Mouse (Mus musculus): ENCODE measurements around the gene Bpifb4.

DNA sequence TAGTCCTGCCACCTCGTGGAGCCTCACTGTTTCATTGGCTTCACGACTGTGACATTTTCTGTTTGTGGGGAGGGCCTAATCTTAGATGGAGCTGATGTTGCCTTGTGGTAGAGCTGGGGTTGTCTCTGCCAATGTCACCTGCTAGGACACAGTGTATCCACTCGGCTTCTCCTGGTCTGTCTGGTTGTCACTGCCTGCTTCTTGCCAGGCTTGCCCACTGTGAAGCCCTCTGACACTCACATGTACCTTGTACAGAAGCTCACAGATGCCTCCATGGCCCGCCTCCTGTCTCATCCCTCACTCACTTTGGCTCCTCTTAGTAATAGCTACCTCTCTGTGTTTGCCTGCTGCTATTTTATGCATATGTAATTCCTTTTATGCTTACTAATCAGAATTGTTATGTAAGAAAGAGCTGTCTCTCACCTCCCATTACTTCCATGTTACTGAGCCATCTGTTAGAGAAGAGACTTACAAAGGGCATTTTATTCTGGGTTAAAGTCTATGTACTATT is 24.9 kb downstream of the Bpifb4 start:
- TF ChIP-seq USF2 (conservative IDR thresholded peaks at IDR 0.05; ENCODE audit: low read depth, low read length) (no peak), POLR2A (IDR thresholded peaks at IDR 0.05; ENCODE audit: low read depth, low read length) (no peak), ZKSCAN1 (IDR thresholded peaks at IDR 0.05; ENCODE audit: borderline replicate concordance, low read depth, low read length) (no peak), BHLHE40 (IDR thresholded peaks at IDR 0.05; ENCODE audit: low read depth, low read length) (no peak), MAZ (IDR thresholded peaks at IDR 0.05; ENCODE audit: low read depth, low read length) (no peak), ZC3H11A (IDR thresholded peaks at IDR 0.05; ENCODE audit: low read depth, low read length) (no peak), GABPA (IDR thresholded peaks at IDR 0.05; ENCODE audit: insufficient replicate concordance, low read depth, low read length) (no peak), EP300 (IDR thresholded peaks at IDR 0.05; ENCODE audit: low read length) (no peak), CTCF (conservative IDR thresholded peaks at IDR 0.05 in 1 of 2, IDR thresholded peaks at IDR 0.05 in 1 of 2; ENCODE audit: low read depth in 2 of 2, low read length in 2 of 2) (no peak), ELF1 (IDR thresholded peaks at IDR 0.05; ENCODE audit: low read depth, low read length) (no peak), SMC3 (IDR thresholded peaks at IDR 0.05; ENCODE audit: low read depth, low read length) (no peak), JUND (conservative IDR thresholded peaks at IDR 0.05; ENCODE audit: low read depth, low read length) (no peak), JUN (IDR thresholded peaks at IDR 0.05; ENCODE audit: insufficient read depth, low read depth, low read length) (no peak), MXI1 (IDR thresholded peaks at IDR 0.05; ENCODE audit: low read depth, low read length) (no peak)
